Mouse (Mus musculus) gastrocnemius, adult 2 months (tissue): ENCODE measurements around the gene Ggnbp2. TPM values are rescaled to one million over a fixed set of nuclear protein-coding genes. Genes with fewer than 3 reads are reported as not detected.

Source experiments
- DNase-seq: peaks from one replicate; pipeline ENCODE4 v3.0.0; 2022
- H3K27ac ChIP-seq: fragments of 200-600 bp; 2 replicates; pipeline ENCODE4 v1.8.1; 2022; ENCODE audit warnings: mild to moderate bottlenecking
- H3K4me3 ChIP-seq: fragments of 200-600 bp; 2 replicates; pipeline ENCODE4 v1.8.1; 2022; ENCODE audit warnings: mild to moderate bottlenecking, moderate library complexity
- CTCF ChIP-seq: fragments of 200-600 bp; IDR thresholded peaks from 2 replicates; pipeline ENCODE4 v1.8.1; 2022; ENCODE audit warnings: antibody characterized with exemption, mild to moderate bottlenecking, moderate library complexity
- intact Hi-C: fragments of 180-260 bp; cut with DNase I; formaldehyde crosslinking; loops from one replicate; pipeline ENCODE4 v1.15.1; 2025
- total RNA-seq, 2 experiments: library from RNA; stranded (reverse); gene quantifications; 2 replicates each; pipeline ENCODE4 v1.2.3; 2021

The Ggnbp2 gene
- total RNA-seq, 2 experiments from 2014 or later: 35.5 to 45.7 TPM

GRCm38 (mm10) chr11:84828516-84829399 lies 41.9 kb downstream of the Ggnbp2 start, which contains the start of gene Dhrs11:
TSS of gene Dhrs11 (minus strand) at chr11:84828994.
- TF ChIP-seq CTCF: no peak
- DNase-seq: peak; percentile 98
- intact Hi-C loops: loop anchor here (2.0 kb wide), 1 partner anchor 42 kb away; the partner anchor contains the start of gene Ggnbp2
- peak within 1 kb of the TSS; percentile 91 for H3K4me3 ChIP-seq
- H3K27ac ChIP-seq: peak within 1 kb of the TSS; percentile 98

GRCm38 (mm10) chr11:84827901-84828503 lies 42.6 kb downstream of the Ggnbp2 start:
- no peak for TF ChIP-seq CTCF
- Histone ChIP-seq H3K27ac (peak overlapping the region; percentile 98), H3K4me3 (peak overlapping the region; percentile 91)
- DNase-seq: peak; percentile 40
- intact Hi-C loops: loop anchor here (2.0 kb wide), 1 partner anchor 43 kb away; the partner anchor contains the start of gene Ggnbp2

GRCm38 (mm10) chr11:84827492-84827891 lies 43.1 kb downstream of the Ggnbp2 start:
- intact Hi-C loops: no loop called here

GRCm38 (mm10) chr11:84826185-84826584 lies 44.4 kb downstream of the Ggnbp2 start:
- DNase-seq: peak; percentile 92
- peak overlapping the region; percentile 58 for H3K4me3 ChIP-seq
- no peak for TF ChIP-seq CTCF
- peak overlapping the region; percentile 98 for H3K27ac ChIP-seq
- intact Hi-C loops: no loop called here

More at GRCm38 (mm10) chr11:84827492-84827891, 43.1 kb downstream of the Ggnbp2 start:
- H3K27ac ChIP-seq: peak overlapping the region; percentile 98
- TF ChIP-seq CTCF: no peak
- peak overlapping the region; percentile 91 for H3K4me3 ChIP-seq
- peak; percentile 32 for DNase-seq

GRCm38 (mm10) chr11:84825261-84825807 lies 45.3 kb downstream of the Ggnbp2 start:
- peak overlapping the region; percentile 98 for H3K27ac ChIP-seq
- TF ChIP-seq CTCF: no peak
- intact Hi-C loops: no loop called here
- peak; percentile 26 for DNase-seq
- peak overlapping the region; percentile 58 for H3K4me3 ChIP-seq

DNA sequence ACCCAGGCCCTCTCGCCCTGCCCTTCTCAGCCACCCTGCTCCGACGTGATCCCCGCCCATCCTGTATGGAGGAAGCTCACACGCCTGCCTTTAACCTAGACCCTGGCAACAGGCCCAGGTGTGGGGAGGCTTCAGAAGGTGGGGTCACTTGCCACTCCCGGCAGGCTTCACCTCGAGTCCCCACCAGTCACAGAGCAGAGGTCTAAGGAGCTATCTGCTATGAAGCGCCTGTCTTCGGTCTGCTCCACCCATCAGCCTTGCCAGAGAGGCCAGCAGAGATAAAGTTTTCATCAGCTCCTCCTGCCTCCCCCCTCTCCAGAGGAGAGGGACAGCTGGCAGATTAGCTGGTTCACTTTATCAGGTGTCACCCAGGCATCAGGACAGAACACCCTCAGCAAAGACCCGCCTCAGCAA lies 47.1 kb downstream of the Ggnbp2 start:
- Histone ChIP-seq H3K27ac (peak overlapping the region; percentile 98), H3K4me3 (peak overlapping the region; percentile 29)
- DNase-seq: peak; percentile 55
- TF ChIP-seq CTCF: no peak
- intact Hi-C loops: no loop called here

GRCm38 (mm10) chr11:84822487-84822886 lies 48.1 kb downstream of the Ggnbp2 start:
- intact Hi-C loops: no loop called here
- no peak for DNase-seq
- no peak overlapping the region for H3K4me3 ChIP-seq
- TF ChIP-seq CTCF: no peak
- peak overlapping the region; percentile 98; the same call in 1 of the 2 replicates for H3K27ac ChIP-seq

- Histone ChIP-seq H3K27ac (no peak overlapping the region), H3K4me3 (no peak overlapping the region)
- intact Hi-C loops: no loop called here
- TF ChIP-seq CTCF: no peak
- no peak for DNase-seq
Measured at GRCm38 (mm10) chr11:84821131-84821770, 49.4 kb downstream of the Ggnbp2 start.

DNA sequence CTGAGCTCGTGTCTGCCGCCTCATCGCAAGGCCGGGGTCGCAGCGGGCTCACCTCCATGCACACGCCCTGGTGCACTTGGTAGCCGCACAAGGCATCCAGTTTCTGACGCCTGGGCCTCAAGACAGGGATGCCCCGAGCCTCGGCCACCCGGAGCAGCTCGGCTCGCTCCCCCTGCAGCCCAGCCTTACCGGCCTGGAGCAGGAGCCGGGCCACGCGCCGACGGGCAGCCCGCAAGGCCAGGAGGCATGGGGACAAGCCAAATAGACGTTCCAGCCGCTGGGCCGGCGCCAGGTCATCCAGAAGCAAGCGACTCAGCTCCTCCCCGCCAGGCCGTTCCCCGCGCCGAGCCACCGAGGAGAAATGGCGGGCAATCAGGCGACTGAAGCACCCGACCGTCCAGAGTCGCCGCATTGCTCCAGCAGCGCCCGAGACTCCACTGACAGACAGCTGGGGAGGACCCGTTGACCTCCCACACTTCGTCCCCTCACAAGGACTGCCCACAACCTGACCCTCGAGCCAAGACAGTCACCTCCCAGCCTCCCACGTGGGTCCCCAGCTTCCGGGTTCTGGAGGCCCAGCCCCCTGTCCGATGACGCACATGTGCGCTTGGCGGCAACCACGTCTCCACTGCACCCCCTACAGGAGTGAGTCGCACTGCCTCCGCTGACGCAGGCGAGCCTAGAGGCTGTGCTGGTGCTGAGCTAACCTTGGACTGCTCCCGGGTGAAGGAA lies 51.5 kb downstream of the Ggnbp2 start, which contains the start of gene Mrm1:
Mrm1 (minus strand) TSS at position 555 of the 732 bp plus-strand sequence.
- Histone ChIP-seq H3K27ac (peak within 1 kb of the TSS; percentile 94), H3K4me3 (peak within 1 kb of the TSS; percentile 83)
- TF ChIP-seq CTCF: peak; percentile 94
- intact Hi-C loops: loop anchor here (10.0 kb wide), 1 partner anchor 304 kb away; the partner anchor contains the start of gene Aatf
- DNase-seq: peak; percentile 97

GRCm38 (mm10) chr11:84818085-84818960 lies 52.3 kb downstream of the Ggnbp2 start:
- intact Hi-C loops: loop anchor here (10.0 kb wide), 1 partner anchor 304 kb away; the partner anchor contains the start of gene Aatf
- peak overlapping the region; percentile 83 for H3K4me3 ChIP-seq
- peak overlapping the region; percentile 94 for H3K27ac ChIP-seq
- TF ChIP-seq CTCF: peak; percentile 96
- DNase-seq: peak; percentile 87
